Mouse (Mus musculus) cerebellum, adult 2 months (tissue): ENCODE measurements at regions not wholly inside any gene's neighbourhood (a gene's known extent, or its start where the extent isn't known, plus 50 kb on each side); places are given as distances from the start of the nearest gene placed in this dataset.

Experiments used
- DNase-seq, 2 experiments: peaks; one replicate each; pipeline ENCODE4 v3.0.0; 2021
- H3K27ac ChIP-seq: fragments of 200-500 bp; 2 replicates; pipeline ENCODE4 v1.5.1; 2012; ENCODE audit warnings: low read length, control low read depth, inconsistent platforms; ENCODE audit not compliant: insufficient read depth
- H3K27me3 ChIP-seq: fragments of 200-500 bp; 2 replicates; pipeline ENCODE4 v1.6.1; 2012; ENCODE audit warnings: inconsistent platforms, mild to moderate bottlenecking, low read length, moderate library complexity; ENCODE audit not compliant: control insufficient read depth, insufficient read depth
- H3K4me1 ChIP-seq: fragments of 200-500 bp; 2 replicates; pipeline ENCODE4 v1.6.1; 2011; ENCODE audit warnings: low read length; ENCODE audit not compliant: control insufficient read depth, insufficient read depth
- H3K4me3 ChIP-seq: fragments of 200-500 bp; replicated peaks from 2 replicates; pipeline ENCODE3; 2011; ENCODE audit warnings: mild to moderate bottlenecking, low read depth, low read length, control low read depth; ENCODE audit not compliant: insufficient read depth
- CTCF ChIP-seq: fragments of 200-500 bp; IDR thresholded peaks from 2 replicates; pipeline ENCODE4 v1.5.1; 2011; ENCODE audit warnings: low read depth, mild to moderate bottlenecking, control low read depth, low read length, moderate library complexity, borderline replicate concordance; ENCODE audit not compliant: insufficient read depth
- POLR2A ChIP-seq: fragments of 200-500 bp; IDR thresholded peaks from 2 replicates; pipeline ENCODE4 v1.6.1; 2011; ENCODE audit warnings: low read length, control low read depth, borderline replicate concordance; ENCODE audit not compliant: insufficient read depth
- WGBS: fragments of 180-500 bp; shearing (Covaris S2); methylation state at CpG from one replicate; pipeline ENCODE4 v1.1.7; 2018; 5-methylcytosine and 5-hydroxymethylcytosine counted together

GRCm38 (mm10) chr1:64215646-64216045 is 93.6 kb upstream of the Klf7 start:
- Histone ChIP-seq H3K27ac (no peak overlapping the region), H3K4me1 (peaks cover 5% of the 10 kb centered on the region; the same call in 1 of the 2 replicates), H3K4me3 (no peak overlapping the region), H3K27me3 (no peaks in the 10 kb centered on the region)
- 81% methylated on average over 4 of the region's 4 CpGs for WGBS
- DNase-seq, result no peak
- TF ChIP-seq CTCF, result no peak
- no peak for TF ChIP-seq POLR2A

DNA sequence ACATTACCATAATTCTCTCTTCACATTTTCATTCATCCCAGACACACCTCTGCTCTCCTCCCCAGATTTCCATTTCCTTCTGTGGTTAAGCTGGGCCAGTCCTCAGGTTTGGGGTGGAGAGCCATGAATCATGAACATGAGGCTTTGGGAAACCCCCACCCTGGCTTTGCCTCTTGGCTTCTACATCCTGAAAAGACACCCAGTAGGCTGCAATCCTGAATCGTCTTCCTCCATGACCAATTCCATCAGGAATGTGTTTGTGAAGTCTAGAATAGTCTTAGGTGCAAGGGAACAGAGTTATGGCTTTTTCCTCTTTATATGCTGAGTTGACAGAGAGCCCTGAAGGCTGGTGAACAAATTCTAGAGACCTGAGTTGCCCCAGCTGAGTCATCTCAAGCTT is 87.0 kb upstream of the Klf7 start:
- DNase-seq, result no peak
- 93% methylated on average over 1 of the region's 1 CpGs for whole genome bisulfite sequencing

GRCm38 (mm10) chr1:64200387-64201023 is 78.4 kb upstream of the Klf7 start:
- H3K4me3 ChIP-seq, result no peak overlapping the region
- no peak for DNase-seq
- H3K27me3 ChIP-seq, result no peaks in the 10 kb centered on the region
- 76% methylated on average over 5 of the region's 5 CpGs for WGBS
- peaks cover 5% of the 10 kb centered on the region for H3K4me1 ChIP-seq
- TF ChIP-seq POLR2A, result no peak
- TF ChIP-seq CTCF, result no peak
- H3K27ac ChIP-seq, result no peak overlapping the region

More for the DNA sequence above, 87.0 kb upstream of the Klf7 start:
- H3K27ac ChIP-seq, result no peak overlapping the region
- H3K4me3 ChIP-seq, result no peak overlapping the region
- no peaks in the 10 kb centered on the region for H3K4me1 ChIP-seq
- no peak for TF ChIP-seq POLR2A
- TF ChIP-seq CTCF, result no peak
- no peaks in the 10 kb centered on the region for H3K27me3 ChIP-seq

DNA sequence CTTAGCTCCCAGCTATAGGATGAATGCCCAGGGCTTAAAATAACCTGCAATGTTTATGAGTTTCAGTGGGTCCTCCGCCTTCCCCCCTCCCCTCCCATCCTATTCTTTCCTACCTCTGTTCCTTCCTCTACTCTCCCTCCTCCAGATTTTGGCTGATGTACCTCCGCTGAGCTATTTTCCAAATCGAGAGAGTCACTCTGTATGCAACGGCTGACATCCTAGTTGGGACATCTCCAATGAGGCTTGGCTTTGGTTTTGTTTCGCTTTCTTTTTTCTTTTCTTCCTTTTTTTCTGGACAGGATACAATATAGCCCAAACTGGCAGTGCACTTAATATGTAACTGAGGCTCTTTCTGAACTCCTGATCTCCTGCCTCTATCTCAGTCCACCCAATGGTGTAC is 76.7 kb upstream of the Klf7 start:
- H3K27me3 ChIP-seq, result no peaks in the 10 kb centered on the region
- TF ChIP-seq POLR2A, result no peak
- TF ChIP-seq CTCF, result no peak
- WGBS, result 43% methylated on average over 5 of the region's 5 CpGs
- no peak overlapping the region for H3K4me3 ChIP-seq
- no peak for DNase-seq
- no peak overlapping the region for H3K27ac ChIP-seq
- peaks cover 9% of the 10 kb centered on the region for H3K4me1 ChIP-seq

DNA sequence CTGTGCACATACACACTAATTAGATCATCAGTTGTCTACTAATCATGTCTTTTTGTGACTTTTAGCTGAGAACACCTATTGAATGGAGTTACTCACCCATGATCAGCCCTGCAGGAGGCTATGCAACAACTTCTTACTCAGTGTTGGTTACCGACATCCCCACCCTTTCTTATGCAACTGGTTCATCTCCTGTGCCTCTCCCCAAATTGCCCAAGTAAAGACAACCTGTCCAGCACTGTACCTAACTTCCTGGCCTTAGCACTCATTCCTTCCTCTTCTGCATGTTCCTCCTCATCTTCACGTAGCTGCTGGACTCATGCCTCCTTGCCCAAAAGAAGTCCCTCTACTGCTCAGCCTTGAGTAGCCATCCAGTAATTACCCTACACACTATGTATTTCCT is 76.2 kb upstream of the Klf7 start:
- Histone ChIP-seq H3K27me3 (no peaks in the 10 kb centered on the region), H3K4me3 (no peak overlapping the region), H3K27ac (no peak overlapping the region), H3K4me1 (peaks cover 9% of the 10 kb centered on the region)
- no peak for DNase-seq
- TF ChIP-seq POLR2A (no peak), CTCF (no peak)
- WGBS, result 84% methylated on average over 2 of the region's 2 CpGs

DNA sequence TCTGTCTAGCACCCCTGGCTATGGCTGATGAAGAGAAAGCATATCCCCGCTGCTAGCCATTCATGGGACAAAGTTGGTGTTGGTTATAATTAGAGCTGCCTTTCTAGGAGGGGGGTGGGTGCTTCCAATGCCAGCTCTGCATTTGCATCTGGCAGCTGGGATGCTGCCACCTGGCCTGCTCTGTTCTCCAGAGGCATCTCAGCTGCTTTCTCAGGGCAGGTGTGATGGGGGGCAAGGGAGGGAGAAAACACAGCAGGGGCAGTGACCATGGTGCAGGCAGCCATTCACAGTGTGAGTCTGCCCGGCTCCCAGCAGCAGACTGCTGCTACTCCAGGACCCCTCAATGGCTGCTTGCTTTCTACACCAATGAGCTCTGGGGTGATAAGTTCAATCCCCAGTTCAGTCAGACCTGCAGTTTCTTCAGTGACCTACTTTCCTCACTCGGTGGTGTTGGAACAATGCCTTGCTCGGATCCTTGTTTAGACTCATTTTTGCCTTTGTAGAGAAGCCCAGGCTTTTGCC is 73.9 kb upstream of the Klf7 start:
- no peak for TF ChIP-seq CTCF
- no peak for TF ChIP-seq POLR2A
- H3K4me3 ChIP-seq, result no peak overlapping the region
- peak; percentile 42 to 60 for DNase-seq
- H3K4me1 ChIP-seq, result peaks cover 12% of the 10 kb centered on the region
- H3K27me3 ChIP-seq, result no peaks in the 10 kb centered on the region
- 33% methylated on average over 4 of the region's 4 CpGs for WGBS
- H3K27ac ChIP-seq, result no peak overlapping the region

- WGBS, result 14% methylated on average over 4 of the region's 4 CpGs
- H3K4me3 ChIP-seq, result no peak overlapping the region
- H3K27ac ChIP-seq, result no peak overlapping the region
- H3K27me3 ChIP-seq, result no peaks in the 10 kb centered on the region
- H3K4me1 ChIP-seq, result peaks cover 12% of the 10 kb centered on the region
- TF ChIP-seq CTCF, result no peak
- no peak for TF ChIP-seq POLR2A
- DNase-seq, result peak in 1 of 2 experiments; percentile 45
These were observed 73.2 kb upstream of the Klf7 start for GRCm38 (mm10) chr1:64195294-64195693.

- WGBS, result 63% methylated on average over 13 of the region's 13 CpGs
- H3K4me3 ChIP-seq, result no peak overlapping the region
- peaks cover 12% of the 10 kb centered on the region for H3K4me1 ChIP-seq
- TF ChIP-seq POLR2A (no peak), CTCF (no peak)
- H3K27me3 ChIP-seq, result no peaks in the 10 kb centered on the region
- no peak overlapping the region for H3K27ac ChIP-seq
- DNase-seq, result no peak
These were observed 71.2 kb upstream of the Klf7 start for GRCm38 (mm10) chr1:64193150-64193838.
